Mouse (Mus musculus) liver, adult 2 months (tissue): ENCODE data around the gene Rtcb. TPM values are rescaled to one million over a fixed set of nuclear protein-coding genes. Genes with fewer than 3 reads are reported as not detected.

ENCODE experiments used
- DNase-seq: peaks from one replicate; pipeline ENCODE4 v3.0.0-alpha.2; 2011; ENCODE audit warnings: low read depth, low spot score; ENCODE audit errors: extremely low read depth
- H3K27ac ChIP-seq: fragments of 200-500 bp; replicated peaks from 2 replicates; pipeline ENCODE4 v1.5.1; 2012; ENCODE audit warnings: low read depth, mild to moderate bottlenecking, control low read depth, inconsistent platforms, low read length; ENCODE audit not compliant: insufficient read depth
- H3K27me3 ChIP-seq: fragments of 200-500 bp; 2 replicates; pipeline ENCODE4 v1.6.1; 2012; ENCODE audit warnings: mild to moderate bottlenecking, moderate library complexity, low read length, inconsistent platforms; ENCODE audit not compliant: control insufficient read depth, insufficient read depth
- H3K36me3 ChIP-seq: fragments of 200-500 bp; 2 replicates; pipeline ENCODE4 v1.6.1; 2012; ENCODE audit warnings: low read length, inconsistent platforms; ENCODE audit not compliant: control insufficient read depth, insufficient read depth
- H3K4me1 ChIP-seq: fragments of 200-500 bp; 2 replicates; pipeline ENCODE4 v1.6.1; 2011; ENCODE audit warnings: low read length; ENCODE audit not compliant: control insufficient read depth, insufficient read depth
- H3K4me3 ChIP-seq: fragments of 200-500 bp; 2 replicates; pipeline ENCODE4 v1.5.1; 2011; ENCODE audit warnings: low read depth, mild to moderate bottlenecking, control low read depth, low read length, moderate library complexity; ENCODE audit not compliant: insufficient read depth
- H3K79me2 ChIP-seq: fragments of 200-500 bp; 2 replicates; pipeline ENCODE4 v1.6.1; 2012; ENCODE audit warnings: inconsistent platforms, mild to moderate bottlenecking, low read length, moderate library complexity; ENCODE audit not compliant: control insufficient read depth, insufficient read depth
- H3K9ac ChIP-seq: fragments of 200-500 bp; 2 replicates; pipeline ENCODE4 v1.6.1; 2012; ENCODE audit warnings: low read depth, mild to moderate bottlenecking, control low read depth, inconsistent platforms, low read length
- CTCF ChIP-seq: fragments of 200-500 bp; IDR thresholded peaks from 2 replicates; pipeline ENCODE4 v1.5.1; 2011; ENCODE audit warnings: low read depth, low read length, control low read depth
- POLR2A ChIP-seq: fragments of 200-500 bp; IDR thresholded peaks from 2 replicates; pipeline ENCODE4 v1.6.1; 2011; ENCODE audit warnings: low read length, control low read depth; ENCODE audit not compliant: insufficient read depth; ENCODE audit errors: extremely low read depth
- WGBS: fragments of 180-500 bp; shearing (Covaris S2); methylation state at CpG from one replicate; pipeline ENCODE4 v1.1.7; 2018; 5-methylcytosine and 5-hydroxymethylcytosine counted together
- polyA plus RNA-seq: library from polyadenylated mRNA; depleted of rRNA; stranded (reverse); fragments of >200 nt; gene quantifications from 2 replicates; pipeline ENCODE4 v1.2.3, GENCODE M21; 2012
- total RNA-seq: library from RNA; depleted of rRNA; stranded (reverse); fragments of >200 nt; gene quantifications from 2 replicates; pipeline ENCODE4 v1.2.3, GENCODE M21; 2014

Gene Rtcb
- total and polyA plus RNA-seq, 2 experiments, result 31.4 to 71.1 TPM

GRCm38 (mm10) chr10:85967411-85968156 is 10.0 kb upstream of the Rtcb start:
- Histone ChIP-seq H3K27ac (no peak overlapping the region), H3K27me3 (no peaks in the 10 kb centered on the region), H3K79me2 (no peaks in the 10 kb centered on the region), H3K9ac (no peak overlapping the region), H3K4me3 (no peak overlapping the region), H3K4me1 (no peaks in the 10 kb centered on the region), H3K36me3 (no peaks in the 10 kb centered on the region)
- TF ChIP-seq POLR2A, result no peak
- no peak; the same call in 1 of the 2 replicates for TF ChIP-seq CTCF
- no peak for DNase-seq
- WGBS, result 59% methylated on average over 17 of the region's 17 CpGs

GRCm38 (mm10) chr10:85966476-85966875 is 8.9 kb upstream of the Rtcb start:
- Histone ChIP-seq H3K4me1 (no peaks in the 10 kb centered on the region), H3K27me3 (no peaks in the 10 kb centered on the region), H3K27ac (no peak overlapping the region), H3K9ac (no peak overlapping the region), H3K36me3 (no peaks in the 10 kb centered on the region), H3K79me2 (no peaks in the 10 kb centered on the region), H3K4me3 (no peak overlapping the region)
- DNase-seq, result no peak
- 57% methylated on average over 2 of the region's 2 CpGs for WGBS
- no peak for TF ChIP-seq CTCF
- no peak for TF ChIP-seq POLR2A

- WGBS, result 87% methylated on average over 7 of the region's 7 CpGs
- H3K27ac ChIP-seq, result no peak overlapping the region
These were observed 6.7 kb upstream of the Rtcb start for GRCm38 (mm10) chr10:85964316-85964715.

GRCm38 (mm10) chr10:85962897-85963296 is 5.3 kb upstream of the Rtcb start:
- Histone ChIP-seq H3K79me2 (no peaks in the 10 kb centered on the region), H3K4me1 (no peaks in the 10 kb centered on the region), H3K9ac (no peak overlapping the region), H3K27me3 (no peaks in the 10 kb centered on the region), H3K4me3 (no peak overlapping the region), H3K27ac (no peak overlapping the region), H3K36me3 (no peaks in the 10 kb centered on the region)
- 75% methylated on average over 9 of the region's 9 CpGs for WGBS
- no peak for DNase-seq
- TF ChIP-seq POLR2A (no peak), CTCF (no peak)

More at GRCm38 (mm10) chr10:85964316-85964715, 6.7 kb upstream of the Rtcb start:
- Histone ChIP-seq H3K79me2 (no peaks in the 10 kb centered on the region), H3K4me1 (no peaks in the 10 kb centered on the region), H3K4me3 (no peak overlapping the region), H3K9ac (no peak overlapping the region), H3K36me3 (no peaks in the 10 kb centered on the region), H3K27me3 (no peaks in the 10 kb centered on the region)
- no peak for TF ChIP-seq CTCF
- no peak for TF ChIP-seq POLR2A
- DNase-seq, result no peak

GRCm38 (mm10) chr10:85956871-85957419 is 678 bp downstream of the Rtcb start:
- TF ChIP-seq POLR2A, result no peak
- H3K9ac ChIP-seq, result peak overlapping the region; percentile 97
- H3K27ac ChIP-seq, result peak overlapping the region; percentile 67
- H3K79me2 ChIP-seq, result peaks cover 9% of the 10 kb centered on the region; the same call in 1 of the 2 replicates
- peaks cover 8% of the 10 kb centered on the region; the same call in 1 of the 2 replicates for H3K4me1 ChIP-seq
- H3K27me3 ChIP-seq, result no peaks in the 10 kb centered on the region
- H3K4me3 ChIP-seq, result peak overlapping the region; percentile 98
- WGBS, result 2% methylated on average over 20 of the region's 20 CpGs
- DNase-seq, result no peak
- H3K36me3 ChIP-seq, result peaks cover 10% of the 10 kb centered on the region

DNA sequence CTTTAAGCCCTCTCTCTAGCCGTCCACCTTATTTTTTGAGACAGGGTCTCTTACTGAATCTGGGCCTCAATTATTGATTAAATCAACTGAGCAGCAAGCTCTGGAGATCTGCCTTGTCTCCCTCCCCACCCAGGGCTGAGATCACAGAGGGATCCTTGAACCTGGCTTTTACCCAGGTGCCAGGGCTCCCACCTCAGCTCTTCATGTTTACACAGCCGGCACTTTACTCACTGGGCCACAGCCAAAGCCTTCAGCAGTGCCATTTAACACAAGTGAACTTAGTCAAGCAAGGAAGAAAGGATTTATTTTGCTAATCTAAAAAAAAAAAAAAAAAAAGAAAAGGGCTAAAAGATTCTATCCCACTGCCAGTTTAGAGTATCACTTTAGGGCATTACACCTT is 3.2 kb downstream of the Rtcb start:
- H3K36me3 ChIP-seq, result peaks cover 16% of the 10 kb centered on the region
- no peak overlapping the region for H3K9ac ChIP-seq
- no peaks in the 10 kb centered on the region for H3K27me3 ChIP-seq
- no peak overlapping the region for H3K4me3 ChIP-seq
- no peak for TF ChIP-seq CTCF
- TF ChIP-seq POLR2A, result no peak
- peak; percentile 19 for DNase-seq
- no peak overlapping the region for H3K27ac ChIP-seq
- WGBS, result 45% methylated on average over 2 of the region's 2 CpGs
- H3K4me1 ChIP-seq, result peaks cover 8% of the 10 kb centered on the region; the same call in 1 of the 2 replicates
- peaks cover 9% of the 10 kb centered on the region; the same call in 1 of the 2 replicates for H3K79me2 ChIP-seq
